Mouse (Mus musculus) megakaryocyte-erythroid progenitor cell, adult 5-6 weeks (primary cell): Measurements from ENCODE around the gene Pmpcb. TPM values are rescaled to one million over a fixed set of nuclear protein-coding genes. Genes with fewer than 3 reads are reported as not detected.
A peak's percentile ranks its signal among the peaks of the same experiment; 100 is the strongest.

Experiments used
- ATAC-seq: replicated peaks from 2 replicates; pipeline ENCODE4 v1.8.0; 2016; ENCODE audit warnings: mild to moderate bottlenecking, inconsistent platforms; ENCODE audit not compliant: severe bottlenecking, poor library complexity, low FRiP score, low TSS enrichment
- total RNA-seq, 2 experiments: library from RNA; stranded (forward) in 1 of 2; stranded (reverse) in 1 of 2; fragments of 200-1000, 215-1000 nt in 1 of 2; fragments of >200 nt in 1 of 2; fragmentation: Nextera tagmentation in 1 of 2; gene quantifications; 2 replicates each; pipeline ENCODE4 v1.2.3; 2014 to 2017

Gene Pmpcb
- total RNA-seq, 2 experiments from 2014 or later, result 144 to 173 TPM

GRCm38 (mm10) chr5:21724872-21725271 is 12.1 kb upstream of the Pmpcb start:
- no peak for ATAC-seq

GRCm38 (mm10) chr5:21729107-21729506 is 7.8 kb upstream of the Pmpcb start:
- ATAC-seq, result no peak

GRCm38 (mm10) chr5:21732177-21732911 is 4.6 kb upstream of the Pmpcb start:
- no peak for ATAC-seq

- no peak for ATAC-seq
These were observed 4.0 kb upstream of the Pmpcb start for GRCm38 (mm10) chr5:21732930-21733329.

- no peak for ATAC-seq
These were observed 1.8 kb upstream of the Pmpcb start for GRCm38 (mm10) chr5:21735100-21735499.

GRCm38 (mm10) chr5:21735584-21735983 is 1.4 kb upstream of the Pmpcb start:
- ATAC-seq, result peak; percentile 81

GRCm38 (mm10) chr5:21736046-21736445 is 895 bp upstream of the Pmpcb start:
- no peak for ATAC-seq

GRCm38 (mm10) chr5:21737620-21738019 is 679 bp downstream of the Pmpcb start:
- peak; percentile 9; the same call in 1 of the 2 replicates for ATAC-seq

- no peak for ATAC-seq
These were observed 2.2 kb downstream of the Pmpcb start for GRCm38 (mm10) chr5:21739120-21739519.

- no peak for ATAC-seq
These were observed 2.9 kb downstream of the Pmpcb start for GRCm38 (mm10) chr5:21739881-21740280.

- no peak for ATAC-seq
These were observed 6.7 kb downstream of the Pmpcb start for GRCm38 (mm10) chr5:21743606-21744005.

- ATAC-seq, result no peak
These were observed 7.7 kb downstream of the Pmpcb start for GRCm38 (mm10) chr5:21744651-21745050.

GRCm38 (mm10) chr5:21745966-21746365 is 9.0 kb downstream of the Pmpcb start:
- no peak for ATAC-seq

- no peak for ATAC-seq
These were observed 31.6 kb downstream of the Pmpcb start for GRCm38 (mm10) chr5:21768506-21768905.

- ATAC-seq, result no peak
These were observed 32.9 kb downstream of the Pmpcb start for GRCm38 (mm10) chr5:21769841-21770240.

- ATAC-seq, result no peak
These were observed 39.5 kb downstream of the Pmpcb start for GRCm38 (mm10) chr5:21776491-21776890.

GRCm38 (mm10) chr5:21784161-21785052 is 47.5 kb downstream of the Pmpcb start:
- no peak for ATAC-seq

- peak; percentile 72 for ATAC-seq
These were observed 48.1 kb downstream of the Pmpcb start, which contains the start of the genes Dnajc2 and Psmc2 for GRCm38 (mm10) chr5:21785053-21785452. Gene Dnajc2 (minus strand): TSS chr5:21785251. Gene Psmc2 (plus strand): TSS chr5:21785283.

GRCm38 (mm10) chr5:21785776-21786175 is 48.8 kb downstream of the Pmpcb start:
- ATAC-seq, result no peak
